Mouse (Mus musculus): ENCODE results near the gene Cstb. TPM values are rescaled to one million over a fixed set of nuclear protein-coding genes. Genes with fewer than 3 reads are reported as not detected.

Gene Cstb
- polyA plus RNA-seq, 1 experiment from 2014 or later = 124 TPM

GRCm38 (mm10) chr10:78450761-78451160 lies 25.3 kb downstream of the Cstb start:
- Histone ChIP-seq H3K27me3 (ENCODE audit: control insufficient read depth, insufficient read depth, low read length) (no peaks in the 10 kb centered on the region), H3K27ac (replicated peaks in 1 of 2; ENCODE audit: control insufficient read depth in 1 of 2, insufficient read depth in 1 of 2, low read depth in 2 of 2, low read length in 2 of 2) (no peak overlapping the region), H3K9ac (ENCODE audit: low read length) (no peak overlapping the region), H3K4me3 (ENCODE audit: control insufficient read depth in 1 of 2, insufficient read depth in 1 of 2, low read depth in 1 of 2, low read length in 2 of 2) (no peak overlapping the region), H3K4me1 (ENCODE audit: control insufficient read depth in 2 of 2, insufficient read depth in 2 of 2, low read length in 2 of 2) (no peaks in the 10 kb centered on the region; a peak in 2 of 4 replicates), H3K36me3 (ENCODE audit: control insufficient read depth, insufficient read depth, low read length) (peaks cover 40% of the 10 kb centered on the region), H3K9me3 (ENCODE audit: control insufficient read depth, low read length) (no peaks in the 10 kb centered on the region), H3K4me2 (ENCODE audit: low read length) (no peak overlapping the region)
- no peak for ATAC-seq (ENCODE audit: insufficient number of reproducible peaks, insufficient read depth, low FRiP score, low read depth)
- WGBS = 87% methylated on average over 5 of the region's 5 CpGs

- Histone ChIP-seq H3K36me3 (ENCODE audit: control insufficient read depth, insufficient read depth, low read length) (peaks cover 25% of the 10 kb centered on the region), H3K4me2 (ENCODE audit: low read length) (no peak overlapping the region), H3K4me3 (ENCODE audit: control insufficient read depth in 1 of 2, insufficient read depth in 1 of 2, low read depth in 1 of 2, low read length in 2 of 2) (no peak overlapping the region), H3K9me3 (ENCODE audit: control insufficient read depth, low read length) (no peaks in the 10 kb centered on the region), H3K4me1 (ENCODE audit: control insufficient read depth in 2 of 2, insufficient read depth in 2 of 2, low read length in 2 of 2) (peaks cover 1 to 2% of the 10 kb centered on the region in 2 experiments; a peak in 2 of 4 replicates), H3K27ac (replicated peaks in 1 of 2; ENCODE audit: control insufficient read depth in 1 of 2, insufficient read depth in 1 of 2, low read depth in 2 of 2, low read length in 2 of 2) (no peak overlapping the region), H3K27me3 (ENCODE audit: control insufficient read depth, insufficient read depth, low read length) (no peaks in the 10 kb centered on the region), H3K9ac (ENCODE audit: low read length) (no peak overlapping the region)
- 33% methylated on average over 4 of the region's 4 CpGs for WGBS
- ATAC-seq (ENCODE audit: insufficient number of reproducible peaks, insufficient read depth, low FRiP score, low read depth) = no peak
Measured at GRCm38 (mm10) chr10:78452641-78453040, 27.2 kb downstream of the Cstb start.

- Histone ChIP-seq H3K9ac (ENCODE audit: low read length) (no peak overlapping the region), H3K4me1 (ENCODE audit: control insufficient read depth in 2 of 2, insufficient read depth in 2 of 2, low read length in 2 of 2) (peaks cover 5 to 9% of the 10 kb centered on the region in 2 experiments; a peak in 2 of 4 replicates), H3K4me2 (ENCODE audit: low read length) (no peak overlapping the region), H3K9me3 (ENCODE audit: control insufficient read depth, low read length) (no peaks in the 10 kb centered on the region), H3K27me3 (ENCODE audit: control insufficient read depth, insufficient read depth, low read length) (no peaks in the 10 kb centered on the region), H3K4me3 (ENCODE audit: control insufficient read depth in 1 of 2, insufficient read depth in 1 of 2, low read depth in 1 of 2, low read length in 2 of 2) (no peak overlapping the region), H3K27ac (replicated peaks in 1 of 2; ENCODE audit: control insufficient read depth in 1 of 2, insufficient read depth in 1 of 2, low read depth in 2 of 2, low read length in 2 of 2) (no peak overlapping the region), H3K36me3 (ENCODE audit: control insufficient read depth, insufficient read depth, low read length) (no peaks in the 10 kb centered on the region)
- no peak for ATAC-seq (ENCODE audit: insufficient number of reproducible peaks, insufficient read depth, low FRiP score, low read depth)
- WGBS = 92% methylated on average over 13 of the region's 13 CpGs
Measured at GRCm38 (mm10) chr10:78456696-78457095, 31.2 kb downstream of the Cstb start.

- no peak overlapping the region for H3K9ac ChIP-seq (ENCODE audit: low read length)
- H3K4me1 ChIP-seq (ENCODE audit: control insufficient read depth in 2 of 2, insufficient read depth in 2 of 2, low read length in 2 of 2) = peaks cover 5 to 9% of the 10 kb centered on the region in 2 experiments; a peak in 2 of 4 replicates
- H3K27me3 ChIP-seq (ENCODE audit: control insufficient read depth, insufficient read depth, low read length) = no peaks in the 10 kb centered on the region
- H3K4me3 ChIP-seq (ENCODE audit: control insufficient read depth in 1 of 2, insufficient read depth in 1 of 2, low read depth in 1 of 2, low read length in 2 of 2) = no peak overlapping the region
- H3K36me3 ChIP-seq (ENCODE audit: control insufficient read depth, insufficient read depth, low read length) = no peaks in the 10 kb centered on the region
- no peaks in the 10 kb centered on the region for H3K9me3 ChIP-seq (ENCODE audit: control insufficient read depth, low read length)
- no peak for ATAC-seq (ENCODE audit: insufficient number of reproducible peaks, insufficient read depth, low FRiP score, low read depth)
- no peak overlapping the region for H3K27ac ChIP-seq (replicated peaks in 1 of 2; ENCODE audit: control insufficient read depth in 1 of 2, insufficient read depth in 1 of 2, low read depth in 2 of 2, low read length in 2 of 2)
- H3K4me2 ChIP-seq (ENCODE audit: low read length) = peak overlapping the region; percentile 17
- WGBS = 28% methylated on average over 10 of the region's 10 CpGs
Measured at GRCm38 (mm10) chr10:78457495-78458347, 32.3 kb downstream of the Cstb start.

- Histone ChIP-seq H3K4me1 (ENCODE audit: control insufficient read depth in 2 of 2, insufficient read depth in 2 of 2, low read length in 2 of 2) (peaks cover 5 to 11% of the 10 kb centered on the region in 2 experiments; a peak in 3 of 4 replicates), H3K9ac (ENCODE audit: low read length) (no peak overlapping the region), H3K27ac (replicated peaks in 1 of 2; ENCODE audit: control insufficient read depth in 1 of 2, insufficient read depth in 1 of 2, low read depth in 2 of 2, low read length in 2 of 2) (no peak overlapping the region), H3K9me3 (ENCODE audit: control insufficient read depth, low read length) (no peaks in the 10 kb centered on the region), H3K4me3 (ENCODE audit: control insufficient read depth in 1 of 2, insufficient read depth in 1 of 2, low read depth in 1 of 2, low read length in 2 of 2) (no peak overlapping the region), H3K27me3 (ENCODE audit: control insufficient read depth, insufficient read depth, low read length) (no peaks in the 10 kb centered on the region), H3K36me3 (ENCODE audit: control insufficient read depth, insufficient read depth, low read length) (no peaks in the 10 kb centered on the region), H3K4me2 (ENCODE audit: low read length) (no peak overlapping the region)
- no peak for ATAC-seq (ENCODE audit: insufficient number of reproducible peaks, insufficient read depth, low FRiP score, low read depth)
- WGBS = 68% methylated on average over 5 of the region's 5 CpGs
Measured at GRCm38 (mm10) chr10:78458348-78459111, 33.1 kb downstream of the Cstb start.

GRCm38 (mm10) chr10:78460463-78460862 lies 35.0 kb downstream of the Cstb start:
- Histone ChIP-seq H3K36me3 (ENCODE audit: control insufficient read depth, insufficient read depth, low read length) (no peaks in the 10 kb centered on the region), H3K4me2 (ENCODE audit: low read length) (no peak overlapping the region), H3K27me3 (ENCODE audit: control insufficient read depth, insufficient read depth, low read length) (no peaks in the 10 kb centered on the region), H3K4me3 (ENCODE audit: control insufficient read depth in 1 of 2, insufficient read depth in 1 of 2, low read depth in 1 of 2, low read length in 2 of 2) (no peak overlapping the region), H3K9me3 (ENCODE audit: control insufficient read depth, low read length) (no peaks in the 10 kb centered on the region), H3K9ac (ENCODE audit: low read length) (no peak overlapping the region), H3K4me1 (ENCODE audit: control insufficient read depth in 2 of 2, insufficient read depth in 2 of 2, low read length in 2 of 2) (peaks cover 12 to 17% of the 10 kb centered on the region in 2 experiments; a peak in 3 of 4 replicates), H3K27ac (replicated peaks in 1 of 2; ENCODE audit: control insufficient read depth in 1 of 2, insufficient read depth in 1 of 2, low read depth in 2 of 2, low read length in 2 of 2) (no peak overlapping the region)
- WGBS = 24% methylated on average over 5 of the region's 5 CpGs
- ATAC-seq (ENCODE audit: insufficient number of reproducible peaks, insufficient read depth, low FRiP score, low read depth) = no peak

GRCm38 (mm10) chr10:78461767-78462166 lies 36.3 kb downstream of the Cstb start:
- H3K9ac ChIP-seq (ENCODE audit: low read length) = no peak overlapping the region
- H3K4me1 ChIP-seq (ENCODE audit: control insufficient read depth in 2 of 2, insufficient read depth in 2 of 2, low read length in 2 of 2) = peaks cover 12 to 17% of the 10 kb centered on the region in 2 experiments; a peak in 3 of 4 replicates
- H3K27ac ChIP-seq (replicated peaks in 1 of 2; ENCODE audit: control insufficient read depth in 1 of 2, insufficient read depth in 1 of 2, low read depth in 2 of 2, low read length in 2 of 2) = no peak overlapping the region
- no peaks in the 10 kb centered on the region for H3K27me3 ChIP-seq (ENCODE audit: control insufficient read depth, insufficient read depth, low read length)
- H3K9me3 ChIP-seq (ENCODE audit: control insufficient read depth, low read length) = no peaks in the 10 kb centered on the region
- WGBS = 76% methylated on average over 4 of the region's 4 CpGs
- no peak for ATAC-seq (ENCODE audit: insufficient number of reproducible peaks, insufficient read depth, low FRiP score, low read depth)
- no peak overlapping the region for H3K4me3 ChIP-seq (ENCODE audit: control insufficient read depth in 1 of 2, insufficient read depth in 1 of 2, low read depth in 1 of 2, low read length in 2 of 2)
- H3K36me3 ChIP-seq (ENCODE audit: control insufficient read depth, insufficient read depth, low read length) = no peaks in the 10 kb centered on the region
- no peak overlapping the region for H3K4me2 ChIP-seq (ENCODE audit: low read length)

All from heart, embryonic 14.5 days (tissue).